Mouse (Mus musculus) heart, embryonic 16.5 days (tissue): ENCODE measurements around the gene Sorl1. TPM values are rescaled to one million over a fixed set of nuclear protein-coding genes. Genes with fewer than 3 reads are reported as not detected.

Experiments used
- ATAC-seq: fragments of 200-750 bp; cut with Nextera tagmentation; replicated peaks from 2 replicates; pipeline ENCODE4 v1.8.0; 2017; ENCODE audit warnings: moderate number of reproducible peaks; ENCODE audit not compliant: insufficient read depth, low FRiP score; ENCODE audit errors: extremely low read depth
- H3K27ac ChIP-seq: fragments of 300-500 bp; sonication (generic); 2 replicates; pipeline ENCODE4 v1.5.1; 2014; ENCODE audit warnings: mild to moderate bottlenecking, low read length, control low read depth, moderate library complexity
- H3K27me3 ChIP-seq: fragments of 300-500 bp; sonication (generic); 2 replicates; pipeline ENCODE4 v1.6.1; 2014; ENCODE audit warnings: low read length, mixed read lengths; ENCODE audit not compliant: control insufficient read depth, insufficient read depth
- H3K36me3 ChIP-seq: fragments of 300-500 bp; sonication (generic); 2 replicates; pipeline ENCODE4 v1.6.1; 2014; ENCODE audit not compliant: control insufficient read depth, insufficient read depth
- H3K4me1 ChIP-seq: fragments of 300-500 bp; sonication (generic); 2 replicates; pipeline ENCODE4 v1.6.1; 2014; ENCODE audit warnings: low read length, mixed read lengths; ENCODE audit not compliant: control insufficient read depth, insufficient read depth
- H3K4me2 ChIP-seq: fragments of 300-500 bp; sonication (generic); 2 replicates; pipeline ENCODE4 v1.6.1; 2014; ENCODE audit warnings: low read depth, mild to moderate bottlenecking, control low read depth, low read length
- H3K4me3 ChIP-seq: fragments of 300-500 bp; sonication (generic); 2 replicates; pipeline ENCODE4 v1.5.1; 2014; ENCODE audit warnings: mild to moderate bottlenecking, control low read depth, low read length
- H3K9ac ChIP-seq: fragments of 300-500 bp; sonication (generic); 2 replicates; pipeline ENCODE4 v1.6.1; 2014; ENCODE audit warnings: low read length, control low read depth
- H3K9me3 ChIP-seq: fragments of 300-500 bp; sonication (generic); replicated peaks from 2 replicates; pipeline ENCODE4 v1.6.1; 2016; ENCODE audit warnings: low read length; ENCODE audit not compliant: control insufficient read depth
- WGBS: fragments of 180-500 bp; shearing (Covaris S2); extraction: QIAGEN DNeasy Blood & Tissue Kit; methylation state at CpG from one replicate; pipeline ENCODE4 v1.1.7; 2014; 5-methylcytosine and 5-hydroxymethylcytosine counted together
- polyA plus RNA-seq: library from polyadenylated mRNA; unstranded; fragments of >200 nt; fragmentation: Nextera tagmentation; extraction: Ambion mirVana; gene quantifications from 2 replicates; pipeline ENCODE4 v1.2.1, GENCODE M21; 2015

Sorl1 gene
- polyA plus RNA-seq, 1 experiment from 2014 or later, result 2.2 TPM

DNA sequence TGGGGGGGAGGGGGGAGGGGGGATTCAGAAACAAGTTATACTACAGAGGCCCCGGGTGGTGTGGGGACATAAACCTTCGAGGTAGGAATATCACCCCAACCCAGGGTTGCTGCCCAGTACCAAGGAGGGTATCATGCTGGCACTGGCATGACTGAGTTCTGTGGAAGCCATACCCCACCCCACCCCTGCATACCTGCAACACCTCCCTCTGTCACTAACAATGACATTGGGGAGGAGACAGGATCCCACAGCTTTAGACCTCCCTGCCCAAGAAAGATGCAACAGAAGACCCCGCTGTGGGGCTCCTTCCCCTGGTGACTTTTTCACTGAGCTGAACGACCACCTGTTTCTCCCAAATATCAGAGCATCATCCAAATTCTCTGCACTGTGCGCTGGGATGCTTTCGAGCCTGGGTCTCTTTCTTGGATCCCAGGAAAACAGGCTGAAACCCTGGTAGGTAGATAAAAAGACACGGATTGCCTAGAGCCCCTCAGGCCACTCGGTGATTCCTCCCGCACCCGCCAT, 189.2 kb downstream of the Sorl1 start:
- peaks cover 26% of the 10 kb centered on the region for H3K4me1 ChIP-seq
- 26% methylated on average over 10 of the region's 10 CpGs for WGBS
- peak overlapping the region; percentile 72 for H3K9ac ChIP-seq
- H3K36me3 ChIP-seq, result no peaks in the 10 kb centered on the region
- H3K4me2 ChIP-seq, result peak overlapping the region; percentile 77
- no peak for ATAC-seq
- H3K27me3 ChIP-seq, result no peaks in the 10 kb centered on the region
- peak overlapping the region; percentile 55 for H3K4me3 ChIP-seq
- no peaks in the 10 kb centered on the region for H3K9me3 ChIP-seq
- peak overlapping the region; percentile 67; the same call in 1 of the 2 replicates for H3K27ac ChIP-seq

DNA sequence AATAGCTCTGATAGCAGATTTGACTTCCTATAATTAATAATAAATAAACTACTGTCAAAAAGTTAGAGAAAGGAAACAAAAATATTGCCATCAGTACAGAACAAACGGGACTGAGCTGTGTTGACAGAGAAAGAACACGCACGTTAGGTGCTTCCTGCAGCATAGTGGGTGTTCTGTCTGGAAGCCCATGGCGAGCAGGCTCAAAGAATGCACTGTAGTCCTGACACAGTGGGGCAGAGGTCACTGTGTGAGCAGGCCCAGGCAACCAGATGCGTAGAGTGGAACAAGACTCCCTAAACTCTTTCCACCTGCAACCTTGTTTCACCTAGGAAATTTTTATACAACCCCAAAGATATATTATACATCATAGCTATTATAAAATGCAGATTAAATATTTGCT, 194.1 kb downstream of the Sorl1 start:
- no peaks in the 10 kb centered on the region for H3K9me3 ChIP-seq
- no peak for ATAC-seq
- WGBS, result 67% methylated on average over 5 of the region's 5 CpGs
- H3K27ac ChIP-seq, result no peak overlapping the region
- H3K27me3 ChIP-seq, result no peaks in the 10 kb centered on the region
- no peaks in the 10 kb centered on the region for H3K36me3 ChIP-seq
- H3K4me1 ChIP-seq, result peaks cover 1% of the 10 kb centered on the region
- no peak overlapping the region for H3K4me2 ChIP-seq
- H3K4me3 ChIP-seq, result no peak overlapping the region
- H3K9ac ChIP-seq, result no peak overlapping the region

DNA sequence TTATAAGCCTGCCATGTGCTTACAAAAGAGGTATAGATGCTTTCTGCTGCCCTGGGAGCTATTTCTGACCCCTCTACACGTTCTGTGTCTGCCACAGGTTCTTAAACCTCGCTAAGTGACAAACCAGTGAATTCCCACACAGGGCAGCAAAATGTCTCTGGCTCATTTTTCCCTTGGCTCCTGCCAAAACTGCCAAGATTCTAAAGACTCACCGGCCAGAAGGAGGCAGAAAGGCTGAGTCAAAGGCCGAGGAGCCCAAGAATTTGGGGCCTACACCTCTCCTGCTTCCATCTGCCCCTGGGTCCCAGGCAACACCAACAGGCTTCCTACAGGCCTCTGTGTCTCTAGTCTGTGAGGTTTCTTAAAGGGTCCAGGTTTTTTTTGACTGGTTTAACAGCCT, 198.4 kb downstream of the Sorl1 start:
- 67% methylated on average over 4 of the region's 4 CpGs for WGBS
- H3K27ac ChIP-seq, result no peak overlapping the region
- H3K9me3 ChIP-seq, result no peaks in the 10 kb centered on the region
- no peaks in the 10 kb centered on the region for H3K4me1 ChIP-seq
- no peak overlapping the region for H3K9ac ChIP-seq
- no peak overlapping the region for H3K4me3 ChIP-seq
- no peaks in the 10 kb centered on the region for H3K27me3 ChIP-seq
- no peak for ATAC-seq
- no peaks in the 10 kb centered on the region for H3K36me3 ChIP-seq
- no peak overlapping the region for H3K4me2 ChIP-seq

DNA sequence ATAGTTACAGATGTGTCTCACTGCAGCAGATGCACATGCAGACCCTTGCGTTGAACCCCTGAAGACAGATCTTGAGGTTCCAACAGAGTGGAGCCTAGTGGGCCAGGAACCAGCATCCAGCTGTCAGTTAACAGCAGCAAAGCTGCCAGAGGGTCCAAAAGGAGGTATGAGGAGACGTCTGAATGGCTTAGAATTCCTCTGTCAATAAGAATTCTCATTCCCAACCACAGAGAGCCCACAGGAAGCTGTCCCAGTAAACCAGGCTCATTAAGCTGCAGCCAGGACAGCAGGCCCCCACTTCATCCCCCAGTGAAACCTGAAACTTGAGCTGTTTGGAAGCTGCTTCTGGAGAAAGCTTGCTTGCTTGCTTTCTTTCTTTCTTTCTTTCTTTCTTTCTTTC, 200.0 kb downstream of the Sorl1 start:
- no peaks in the 10 kb centered on the region for H3K36me3 ChIP-seq
- no peaks in the 10 kb centered on the region for H3K27me3 ChIP-seq
- H3K4me3 ChIP-seq, result no peak overlapping the region
- no peaks in the 10 kb centered on the region for H3K4me1 ChIP-seq
- H3K4me2 ChIP-seq, result no peak overlapping the region
- H3K9ac ChIP-seq, result no peak overlapping the region
- WGBS, result 58% methylated on average over 2 of the region's 2 CpGs
- H3K9me3 ChIP-seq, result no peaks in the 10 kb centered on the region
- ATAC-seq, result no peak
- 0 out of 2 replicates have a peak overlapping the region, but pooled peaks have one; percentile 18 for H3K27ac ChIP-seq

DNA sequence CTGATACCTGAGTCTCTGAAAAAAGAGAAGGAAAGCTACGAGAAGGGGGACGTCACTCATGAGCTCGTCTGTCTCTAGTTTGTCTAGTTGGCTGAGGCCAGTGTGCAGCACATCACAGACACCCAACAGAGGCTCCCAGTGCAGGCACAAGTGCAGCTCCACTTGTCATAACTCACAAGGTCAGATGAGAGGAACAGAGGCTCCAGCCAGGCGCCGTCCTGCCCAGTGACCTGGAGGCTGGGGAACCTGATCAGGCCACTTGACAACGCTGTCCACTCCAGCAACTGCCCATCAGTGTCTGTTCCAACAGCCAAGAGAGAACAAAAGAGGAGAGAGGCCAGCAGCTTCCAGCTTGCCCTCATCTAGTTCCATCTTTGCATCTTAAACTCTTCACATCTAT, 201.7 kb downstream of the Sorl1 start:
- Histone ChIP-seq H3K36me3 (no peaks in the 10 kb centered on the region), H3K27me3 (no peaks in the 10 kb centered on the region), H3K9me3 (no peaks in the 10 kb centered on the region), H3K9ac (no peak overlapping the region), H3K4me3 (no peak overlapping the region), H3K4me1 (peaks cover 6% of the 10 kb centered on the region; the same call in 1 of the 2 replicates), H3K27ac (no peak overlapping the region), H3K4me2 (no peak overlapping the region)
- ATAC-seq, result no peak
- WGBS, result 42% methylated on average over 6 of the region's 6 CpGs

DNA sequence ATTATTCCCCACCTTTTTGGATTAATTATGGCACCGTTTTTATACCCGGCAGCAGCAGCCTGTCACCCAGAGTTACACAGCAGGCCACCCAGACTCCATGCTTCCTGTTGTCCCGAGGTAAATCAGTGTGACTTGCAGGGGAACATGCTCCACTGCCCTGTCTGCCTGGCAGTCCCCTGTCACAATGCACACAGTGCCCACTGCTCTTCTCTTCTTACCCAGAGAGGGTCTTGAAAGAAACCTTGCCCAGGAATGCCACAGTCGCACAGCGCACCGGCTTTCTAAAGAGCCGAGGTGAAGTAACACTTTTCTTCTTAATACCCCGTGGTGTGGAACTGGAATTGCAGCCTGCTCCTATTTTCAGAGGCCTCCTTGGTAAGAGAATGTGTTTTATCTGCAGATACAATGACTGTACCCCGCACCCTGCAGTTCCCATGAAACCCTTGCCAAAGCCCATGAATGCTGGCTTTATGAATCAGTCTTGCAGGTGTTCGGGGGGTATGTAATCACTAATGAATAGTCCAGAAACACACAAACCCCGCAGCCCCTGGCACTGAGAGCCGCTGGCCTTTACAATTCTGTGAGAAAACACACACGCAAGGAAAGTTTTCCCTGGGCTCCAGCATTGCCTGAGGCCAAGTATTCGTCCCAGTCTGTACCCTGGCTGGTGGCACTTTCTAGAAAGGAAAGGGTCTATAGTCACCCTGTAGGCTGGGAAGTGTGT, 205.3 kb downstream of the Sorl1 start:
- no peak overlapping the region for H3K4me3 ChIP-seq
- no peak for ATAC-seq
- no peaks in the 10 kb centered on the region for H3K36me3 ChIP-seq
- H3K9me3 ChIP-seq, result no peaks in the 10 kb centered on the region
- 53% methylated on average over 14 of the region's 14 CpGs for WGBS
- H3K27me3 ChIP-seq, result no peaks in the 10 kb centered on the region
- peaks cover 6% of the 10 kb centered on the region; the same call in 1 of the 2 replicates for H3K4me1 ChIP-seq
- no peak overlapping the region for H3K27ac ChIP-seq
- H3K4me2 ChIP-seq, result no peak overlapping the region
- no peak overlapping the region for H3K9ac ChIP-seq

DNA sequence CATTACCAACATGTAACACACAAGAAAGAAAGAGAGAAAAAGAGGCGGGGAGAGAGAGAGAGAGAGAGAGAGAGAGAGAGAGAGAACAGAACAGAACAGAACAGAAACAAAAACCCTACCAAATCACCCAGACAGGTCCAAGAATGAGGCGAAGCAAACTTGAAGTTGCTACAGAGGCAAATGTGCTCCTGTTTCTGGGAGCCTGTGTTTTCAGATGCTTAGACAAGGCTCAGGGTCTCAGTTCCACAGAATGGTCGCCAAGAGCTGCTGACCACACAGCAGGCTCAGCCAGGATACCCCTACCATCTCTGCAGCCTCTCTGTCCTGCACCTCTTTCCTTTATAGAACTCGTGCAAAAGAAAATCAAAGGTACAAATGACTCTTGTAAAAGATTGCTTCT, 205.9 kb downstream of the Sorl1 start:
- Histone ChIP-seq H3K27me3 (no peaks in the 10 kb centered on the region), H3K9me3 (no peaks in the 10 kb centered on the region), H3K9ac (no peak overlapping the region), H3K4me3 (no peak overlapping the region), H3K27ac (no peak overlapping the region), H3K36me3 (no peaks in the 10 kb centered on the region), H3K4me2 (no peak overlapping the region), H3K4me1 (peaks cover 6% of the 10 kb centered on the region; the same call in 1 of the 2 replicates)
- no peak for ATAC-seq
- WGBS, result 76% methylated on average over 4 of the region's 4 CpGs

DNA sequence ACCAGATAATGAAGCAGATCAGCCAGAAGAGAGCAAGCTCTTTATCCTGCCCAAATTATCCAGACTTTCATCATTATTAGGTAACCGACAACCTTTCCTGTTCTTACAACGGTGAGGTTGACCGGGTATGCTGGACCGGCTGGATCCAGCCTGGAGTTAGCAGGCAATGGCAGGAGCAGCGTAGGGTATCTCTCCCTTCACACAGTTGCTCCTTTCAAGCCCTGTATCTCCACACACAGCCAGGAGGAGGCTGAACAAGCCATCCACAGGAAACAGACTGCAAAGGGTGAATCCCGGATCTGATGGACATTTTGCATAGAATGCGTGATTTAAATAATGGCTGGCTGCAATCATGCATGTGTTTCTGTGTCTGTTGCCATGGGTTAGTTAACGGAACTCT, 208.5 kb downstream of the Sorl1 start:
- Histone ChIP-seq H3K36me3 (no peaks in the 10 kb centered on the region), H3K27me3 (no peaks in the 10 kb centered on the region), H3K27ac (no peak overlapping the region), H3K4me3 (no peak overlapping the region), H3K4me2 (no peak overlapping the region), H3K9me3 (no peaks in the 10 kb centered on the region), H3K4me1 (peaks cover 6% of the 10 kb centered on the region; the same call in 1 of the 2 replicates), H3K9ac (no peak overlapping the region)
- WGBS, result 81% methylated on average over 8 of the region's 8 CpGs
- no peak for ATAC-seq
